Mouse (Mus musculus): ENCODE results near the gene Fam213a.

GRCm38 (mm10) chr14:41025594-41026284, 12.2 kb upstream of the Fam213a start:
- TF ChIP-seq EP300 (optimal IDR thresholded peaks at IDR 0.05) (no peak), CTCF (IDR thresholded peaks at IDR 0.05; ENCODE audit: low read depth) (no peak)
